Mouse (Mus musculus): ENCODE measurements around the gene Hist1h1d.
A peak's percentile ranks its signal among the peaks of the same experiment; 100 is the strongest.

- TF ChIP-seq CTCF (IDR thresholded peaks at IDR 0.05; ENCODE audit: extremely low read depth, insufficient read depth, low read length) (peak; percentile 93), POLR2A (IDR thresholded peaks at IDR 0.05; ENCODE audit: extremely low read depth, insufficient read depth, low read length) (no peak)
Measured at GRCm38 (mm10) chr13:23524654-23525053, 28.4 kb upstream of the Hist1h1d start.

Data from cortical plate, adult 2 months (tissue).